Mouse (Mus musculus): ENCODE results near the gene Hip1. TPM values are rescaled to one million over a fixed set of nuclear protein-coding genes. Genes with fewer than 3 reads are reported as not detected.

The Hip1 gene
- total and polyA plus RNA-seq, 3 experiments = 0.23 to 0.75 TPM; not detected in 1

- Histone ChIP-seq H3K4me1 (ENCODE audit: control insufficient read depth in 1 of 2, insufficient read depth in 2 of 2, low read length in 2 of 2) (peaks cover 0 to 4% of the 10 kb centered on the region in 2 experiments; a peak in 1 of 4 replicates), H3K9me3 (replicated peaks; ENCODE audit: insufficient read depth, low read length) (no peaks in the 10 kb centered on the region), H3K9ac (ENCODE audit: control insufficient read depth, low read depth, low read length, poor library complexity, severe bottlenecking) (no peak overlapping the region), H3K27me3 (ENCODE audit: control insufficient read depth in 1 of 2, insufficient read depth in 2 of 2, low read length in 2 of 2) (no peaks in the 10 kb centered on the region), H3K36me3 (ENCODE audit: control insufficient read depth in 1 of 2, insufficient read depth in 2 of 2, low read length in 2 of 2) (no peaks in the 10 kb centered on the region), H3K27ac (ENCODE audit: control insufficient read depth, low read depth, low read length) (no peak overlapping the region), H3K79me2 (ENCODE audit: control insufficient read depth, insufficient read depth, low read length, poor library complexity) (no peaks in the 10 kb centered on the region), H3K4me3 (ENCODE audit: control insufficient read depth in 1 of 2, insufficient read depth in 1 of 2, low read depth in 2 of 2, low read length in 2 of 2) (no peak overlapping the region)
- DNase-seq (ENCODE audit: low read depth, low spot score) = no peak
- TF ChIP-seq MAFK (IDR thresholded peaks at IDR 0.05; ENCODE audit: borderline replicate concordance, low read depth, low read length) (no peak), MEF2A (IDR thresholded peaks at IDR 0.05; ENCODE audit: extremely low read depth, insufficient replicate concordance, low read depth, low read length, poor library complexity, severe bottlenecking) (no peak), CHD1 (IDR thresholded peaks at IDR 0.05; ENCODE audit: low read depth, low read length) (no peak), GATA1 (IDR thresholded peaks at IDR 0.05; ENCODE audit: low read depth, low read length) (no peak), SMC3 (IDR thresholded peaks at IDR 0.05; ENCODE audit: low read depth, low read length) (no peak), TAL1 (IDR thresholded peaks at IDR 0.05; ENCODE audit: low read length) (no peak), ZC3H11A (IDR thresholded peaks at IDR 0.05; ENCODE audit: low read depth, low read length) (no peak), NRF1 (IDR thresholded peaks at IDR 0.05; ENCODE audit: insufficient read depth, low read depth, low read length, poor library complexity, severe bottlenecking) (no peak), GABPA (IDR thresholded peaks at IDR 0.05; ENCODE audit: low read depth, low read length) (no peak), BHLHE40 (IDR thresholded peaks at IDR 0.05; ENCODE audit: borderline replicate concordance, low read depth, low read length) (no peak), TBP (IDR thresholded peaks at IDR 0.05; ENCODE audit: low read depth, low read length) (no peak), NELFE (IDR thresholded peaks at IDR 0.05; ENCODE audit: low read depth, low read length) (no peak), KAT2A (conservative IDR thresholded peaks at IDR 0.05; ENCODE audit: low read depth, low read length) (no peak), JUND (IDR thresholded peaks at IDR 0.05; ENCODE audit: low read depth, low read length) (no peak), HCFC1 (IDR thresholded peaks at IDR 0.05; ENCODE audit: low read depth, low read length) (no peak), E2F4 (IDR thresholded peaks at IDR 0.05; ENCODE audit: borderline replicate concordance, low read depth, low read length) (no peak), POLR2AphosphoS2 (IDR thresholded peaks at IDR 0.05; ENCODE audit: low read length) (no peak), USF2 (IDR thresholded peaks at IDR 0.05; ENCODE audit: borderline replicate concordance in 1 of 2, insufficient read depth in 1 of 2, low read depth in 1 of 2, low read length in 2 of 2) (no peak), MAX (IDR thresholded peaks at IDR 0.05; ENCODE audit: low read length) (no peak), ZMIZ1 (IDR thresholded peaks at IDR 0.05; ENCODE audit: low read depth, low read length) (no peak)
These were observed 55.1 kb downstream of the Hip1 start for GRCm38 (mm10) chr5:135489695-135490294.

Measured in MEL (cell line).